Mouse (Mus musculus): Measurements from ENCODE around the gene Psma6. TPM values are rescaled to one million over a fixed set of nuclear protein-coding genes. Genes with fewer than 3 reads are reported as not detected.

The Psma6 gene
- total RNA-seq, 2 experiments from 2014 or later: 98.4 to 99.5 TPM

GRCm38 (mm10) chr12:55456893-55457292, 72.9 kb downstream of the Psma6 start:
- ATAC-seq (replicated peaks; ENCODE audit: low FRiP score, poor library complexity, severe bottlenecking): no peak

GRCm38 (mm10) chr12:55459739-55460138, 75.7 kb downstream of the Psma6 start:
- ATAC-seq (replicated peaks; ENCODE audit: low FRiP score, poor library complexity, severe bottlenecking): no peak

GRCm38 (mm10) chr12:55460900-55461299, 76.9 kb downstream of the Psma6 start:
- ATAC-seq (replicated peaks; ENCODE audit: low FRiP score, poor library complexity, severe bottlenecking): no peak

DNA sequence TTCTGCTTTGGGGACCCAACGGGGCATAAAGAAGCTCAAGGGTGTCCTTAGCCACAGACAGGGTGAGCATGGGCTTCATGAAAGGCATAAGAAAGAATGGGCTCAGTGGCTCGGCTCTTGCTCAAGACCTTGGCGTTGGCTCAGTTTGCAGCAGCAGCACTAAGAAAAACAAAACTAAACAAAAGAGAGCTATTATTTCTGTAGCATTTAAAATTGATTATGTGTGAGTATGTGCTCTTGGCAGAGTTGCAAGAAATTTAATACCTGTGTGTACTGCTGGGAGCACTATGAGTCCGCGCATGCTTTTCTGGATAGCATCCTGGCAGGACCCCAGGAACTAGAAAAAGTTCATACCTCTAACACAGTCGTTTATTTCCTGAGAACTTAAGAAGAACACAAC, 77.7 kb downstream of the Psma6 start:
- ATAC-seq (replicated peaks; ENCODE audit: low FRiP score, poor library complexity, severe bottlenecking): no peak

GRCm38 (mm10) chr12:55462456-55462855, 78.4 kb downstream of the Psma6 start:
- ATAC-seq (replicated peaks; ENCODE audit: low FRiP score, poor library complexity, severe bottlenecking): no peak

GRCm38 (mm10) chr12:55463087-55463486, 79.1 kb downstream of the Psma6 start:
- no peak for ATAC-seq (replicated peaks; ENCODE audit: low FRiP score, poor library complexity, severe bottlenecking)

DNA sequence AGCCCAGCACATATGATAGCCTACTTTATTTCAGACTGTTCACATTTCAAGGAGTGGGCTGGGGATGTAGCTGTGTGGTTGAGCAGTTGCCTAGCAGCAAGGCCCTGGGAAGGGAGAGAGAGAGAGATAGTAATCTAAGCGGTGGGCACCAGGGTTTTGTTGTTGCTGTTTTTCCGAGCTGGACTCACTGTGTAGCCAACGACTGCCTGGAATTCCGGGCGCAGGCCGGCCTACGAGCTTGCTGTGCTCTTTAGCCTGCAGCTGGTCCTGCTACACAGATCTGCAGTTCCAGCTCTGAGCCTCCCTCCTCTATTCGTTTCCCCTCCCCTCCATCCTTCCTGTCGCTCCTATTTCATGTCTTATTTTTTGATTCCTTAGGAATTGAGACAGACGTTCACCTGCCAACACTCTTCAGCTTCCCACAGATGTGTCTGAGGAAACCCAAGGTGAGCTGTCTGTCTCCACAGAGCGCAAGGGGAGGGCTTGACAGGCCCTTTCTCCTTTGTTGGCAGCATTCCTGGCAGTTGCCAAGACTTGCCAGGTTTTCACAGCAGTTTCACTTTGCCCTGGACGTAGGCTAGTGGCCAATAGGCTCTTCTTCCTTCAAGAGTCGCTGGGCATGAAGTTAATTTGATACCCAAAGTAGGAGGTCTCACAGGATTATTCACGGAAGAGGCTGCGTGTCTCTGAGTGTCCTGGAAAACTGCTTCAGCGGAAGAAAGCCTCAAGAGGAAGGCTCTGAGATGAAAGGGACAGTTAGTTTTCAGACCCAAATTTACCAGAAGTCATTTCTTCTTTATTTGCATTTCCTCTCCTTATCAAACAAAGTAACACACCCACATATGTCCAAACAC, 80.2 kb downstream of the Psma6 start:
- no peak for ATAC-seq (replicated peaks; ENCODE audit: low FRiP score, poor library complexity, severe bottlenecking)

DNA sequence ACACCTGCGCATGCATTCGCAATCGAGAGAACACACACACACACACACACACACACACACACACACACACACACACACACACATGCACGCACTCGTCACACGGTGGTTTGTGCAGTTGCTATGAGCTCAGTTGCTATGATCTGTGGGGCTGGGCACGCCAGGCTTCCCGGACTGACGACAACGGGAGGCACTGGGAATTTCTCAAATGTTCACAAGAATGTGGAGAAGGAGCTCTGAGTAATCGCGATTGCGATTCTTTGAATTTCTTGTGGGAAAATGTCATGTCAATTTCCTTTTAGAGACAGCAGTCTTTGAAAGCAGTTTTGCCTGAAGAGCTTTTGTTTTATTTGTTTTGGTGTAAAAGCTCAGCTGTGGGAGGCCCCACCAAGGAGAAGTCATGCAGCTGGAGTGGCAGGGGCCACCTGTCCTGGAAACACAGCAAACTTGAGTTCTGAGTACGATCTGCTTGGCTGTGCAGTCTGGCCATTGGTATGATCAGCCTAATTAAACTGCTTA, 80.9 kb downstream of the Psma6 start:
- no peak for ATAC-seq (replicated peaks; ENCODE audit: low FRiP score, poor library complexity, severe bottlenecking)

- 0 out of 2 replicates have a peak, but pooled peaks have one; percentile 43 for ATAC-seq (replicated peaks; ENCODE audit: low FRiP score, poor library complexity, severe bottlenecking)
Measured at GRCm38 (mm10) chr12:55465401-55465983, 81.5 kb downstream of the Psma6 start.

DNA sequence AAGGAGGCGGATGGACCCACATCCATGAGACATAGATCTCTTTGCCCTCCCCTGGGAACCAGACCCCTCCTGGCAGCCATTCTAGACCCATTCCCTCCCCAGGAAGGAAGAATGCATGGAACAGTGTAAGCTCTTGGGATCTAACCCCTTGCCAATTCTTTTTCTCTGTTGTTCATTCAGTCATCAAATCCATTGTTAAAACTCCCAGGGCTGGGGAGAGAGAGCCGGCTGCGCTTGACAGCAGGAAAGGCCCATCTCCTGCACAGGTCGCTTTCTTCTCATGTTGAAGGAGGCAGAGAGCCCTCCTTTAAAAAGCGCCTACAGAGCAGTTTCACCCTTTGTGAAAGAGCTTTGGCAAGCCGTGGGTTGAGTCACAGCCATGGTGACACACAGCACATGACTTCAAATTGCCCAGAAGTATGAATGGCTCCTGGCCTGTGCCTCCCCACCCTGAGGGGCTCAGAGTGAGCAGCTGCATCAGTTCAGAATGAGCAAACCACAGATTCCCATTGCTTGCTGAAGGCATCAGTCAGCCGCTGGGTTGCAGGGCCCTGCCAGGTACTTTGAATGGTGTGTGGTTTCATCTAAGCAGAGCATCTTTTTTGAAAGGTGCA, 82.2 kb downstream of the Psma6 start:
- ATAC-seq (replicated peaks; ENCODE audit: low FRiP score, poor library complexity, severe bottlenecking): no peak

DNA sequence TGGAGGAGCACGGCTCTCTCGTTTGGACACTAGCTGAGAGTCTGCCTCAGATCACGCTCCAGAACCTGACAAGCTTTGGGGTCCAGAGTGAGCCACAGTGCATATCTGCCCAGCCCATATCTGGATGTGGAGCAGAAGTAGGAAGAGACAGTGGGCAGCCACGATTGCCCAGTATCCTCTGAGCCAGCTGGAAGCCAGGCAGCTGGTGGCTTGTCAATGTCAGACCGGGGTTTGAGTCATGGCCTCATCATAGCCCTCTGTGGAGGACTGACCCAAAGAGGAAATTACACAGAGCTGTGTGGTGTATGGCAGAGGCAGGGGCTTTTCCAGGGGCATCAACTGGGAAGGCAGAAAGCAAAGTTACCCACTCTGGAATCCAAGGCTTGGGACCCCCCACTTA, 82.8 kb downstream of the Psma6 start:
- no peak for ATAC-seq (replicated peaks; ENCODE audit: low FRiP score, poor library complexity, severe bottlenecking)

GRCm38 (mm10) chr12:55467331-55468180, 83.5 kb downstream of the Psma6 start:
- ATAC-seq (replicated peaks; ENCODE audit: low FRiP score, poor library complexity, severe bottlenecking): no peak

Other genes with a start within 250 kb of the Psma6 start
- gene Srp54b, start 229.1 kb upstream of the Psma6 start, total RNA-seq (2015; ENCODE audit: low replicate concordance): 8.6 and 11.5 TPM in 2 replicates
- 50.8 and 61.3 TPM in 2 replicates for gene Srp54b, start 229.1 kb upstream of the Psma6 start, total RNA-seq (2017; ENCODE audit: low replicate concordance)
- 7.9 and 9.0 TPM in 2 replicates for gene 1700047I17Rik2, start 184.6 kb upstream of the Psma6 start, total RNA-seq (2015; ENCODE audit: low replicate concordance)
- 1.1 and 2.0 TPM in 2 replicates for gene 1700047I17Rik2, start 184.6 kb upstream of the Psma6 start, total RNA-seq (2017; ENCODE audit: low replicate concordance)
- gene Srp54c, start 154.1 kb upstream of the Psma6 start, total RNA-seq (2015; ENCODE audit: low replicate concordance): 18.8 and 24.7 TPM in 2 replicates
- gene Srp54c, start 154.1 kb upstream of the Psma6 start, total RNA-seq (2017; ENCODE audit: low replicate concordance): 29.8 and 35.9 TPM in 2 replicates
- gene 1110008L16Rik, start 84.6 kb upstream of the Psma6 start, total RNA-seq (2015; ENCODE audit: low replicate concordance): 11.9 and 13.8 TPM in 2 replicates
- gene 1110008L16Rik, start 84.6 kb upstream of the Psma6 start, total RNA-seq (2017; ENCODE audit: low replicate concordance): 4.0 and 7.2 TPM in 2 replicates
- 6.7 and 13.3 TPM in 2 replicates for gene Ppp2r3c, start 81.2 kb upstream of the Psma6 start, total RNA-seq (2015; ENCODE audit: low replicate concordance)
- gene Ppp2r3c, start 81.2 kb upstream of the Psma6 start, total RNA-seq (2017; ENCODE audit: low replicate concordance): 7.4 and 9.6 TPM in 2 replicates
- 13.4 and 14.8 TPM in 2 replicates for gene Nfkbia, start 108.4 kb downstream of the Psma6 start, total RNA-seq (2015; ENCODE audit: low replicate concordance)
- gene Nfkbia, start 108.4 kb downstream of the Psma6 start, total RNA-seq (2017; ENCODE audit: low replicate concordance): 14.1 and 20.5 TPM in 2 replicates
- not detected in 2 replicates for gene Aldoart2, start 181.0 kb downstream of the Psma6 start, total RNA-seq (2015; ENCODE audit: low replicate concordance)
- not detected in 2 replicates for gene Aldoart2, start 181.0 kb downstream of the Psma6 start, total RNA-seq (2017; ENCODE audit: low replicate concordance)
- not detected in 2 replicates for gene Insm2, start 215.2 kb downstream of the Psma6 start, total RNA-seq (2015; ENCODE audit: low replicate concordance)
- gene Insm2, start 215.2 kb downstream of the Psma6 start, total RNA-seq (2017; ENCODE audit: low replicate concordance): not detected in 2 replicates